Mouse (Mus musculus): ENCODE measurements around the gene BC048507.
"Not testable (repeated sequence)": the region's sequence is repeated elsewhere in the genome, so short reads cannot be mapped to it uniquely, and the experiment has no call there.

The BC048507 gene

GRCm38 (mm10) chr13:67863026-67863425 is at the start of gene BC048507:
Gene BC048507, plus strand, starts transcription at chr13:67863326.
- no peak for DNase-seq (ENCODE audit: low spot score)

- peak; percentile 73 for DNase-seq (ENCODE audit: low spot score)
These were observed 49.1 kb upstream of the BC048507 start, which contains the start of gene Zfp273 for GRCm38 (mm10) chr13:67813710-67814660. Gene Zfp273, plus strand, starts transcription at chr13:67813740.

- DNase-seq (ENCODE audit: low spot score), result no peak
These were observed 44.5 kb upstream of the BC048507 start for GRCm38 (mm10) chr13:67818636-67819035.

GRCm38 (mm10) chr13:67830911-67831336 is 32.2 kb upstream of the BC048507 start, which contains the start of gene Gm10037:
Gene Gm10037, plus strand, starts transcription at chr13:67831106.
- DNase-seq (ENCODE audit: low spot score), result peak; percentile 25

GRCm38 (mm10) chr13:67833137-67833536 is 30.0 kb upstream of the BC048507 start:
- not testable (repeated sequence) for DNase-seq (ENCODE audit: low spot score)

DNA sequence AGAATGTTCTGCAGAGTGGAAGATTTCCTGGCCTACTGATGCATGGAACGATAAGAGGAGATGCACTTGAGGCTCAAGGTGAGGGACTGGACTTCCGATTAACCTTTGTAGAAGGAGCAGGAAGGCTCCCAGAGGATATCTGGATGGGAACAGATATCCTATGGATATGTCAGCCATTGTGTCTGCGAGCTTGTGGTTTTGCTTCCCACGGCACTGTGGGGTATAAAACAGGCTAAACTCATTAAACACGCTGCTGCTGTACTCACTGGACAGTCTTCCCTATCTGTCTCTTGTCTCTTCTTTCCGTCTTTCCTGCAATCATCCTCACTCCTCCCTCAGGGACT is 19.4 kb upstream of the BC048507 start:
- DNase-seq (ENCODE audit: low spot score), result no peak

DNA sequence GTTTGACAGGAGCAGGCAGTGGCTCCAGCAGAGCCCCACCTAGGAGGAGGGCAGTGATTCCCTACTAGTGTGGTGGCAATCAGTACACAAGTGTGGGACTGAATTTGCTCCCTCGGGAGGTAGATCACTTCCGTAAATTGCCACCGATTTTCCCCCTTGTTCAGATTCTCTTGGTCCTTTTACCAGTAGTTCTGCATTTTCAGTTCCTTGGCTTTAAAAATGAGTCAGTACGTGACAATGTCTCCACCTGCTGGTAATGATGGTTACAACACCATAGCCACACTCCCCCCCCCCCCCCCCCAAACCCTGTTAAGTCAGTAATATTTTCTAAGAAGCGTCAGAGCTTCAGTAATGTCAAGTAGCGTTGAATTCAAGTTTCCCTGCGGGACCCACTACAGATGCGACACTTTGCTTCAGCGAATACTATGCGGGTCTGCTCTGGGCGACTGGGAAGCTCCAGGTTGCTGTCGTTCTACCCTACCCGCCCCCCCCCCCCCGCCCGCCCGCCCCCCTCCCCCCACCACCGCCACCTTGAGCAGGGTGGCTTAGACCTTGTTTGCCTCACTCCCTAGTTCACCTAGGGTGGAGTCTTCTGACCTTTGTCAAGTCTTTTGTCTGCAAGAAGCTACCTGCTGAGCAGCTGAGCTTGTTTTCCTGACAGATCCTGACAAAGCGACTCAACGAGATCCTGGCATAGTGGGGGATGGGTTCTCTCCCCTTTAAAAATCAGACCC is 18.8 kb upstream of the BC048507 start:
- DNase-seq (ENCODE audit: low spot score), result peak; percentile 41

DNA sequence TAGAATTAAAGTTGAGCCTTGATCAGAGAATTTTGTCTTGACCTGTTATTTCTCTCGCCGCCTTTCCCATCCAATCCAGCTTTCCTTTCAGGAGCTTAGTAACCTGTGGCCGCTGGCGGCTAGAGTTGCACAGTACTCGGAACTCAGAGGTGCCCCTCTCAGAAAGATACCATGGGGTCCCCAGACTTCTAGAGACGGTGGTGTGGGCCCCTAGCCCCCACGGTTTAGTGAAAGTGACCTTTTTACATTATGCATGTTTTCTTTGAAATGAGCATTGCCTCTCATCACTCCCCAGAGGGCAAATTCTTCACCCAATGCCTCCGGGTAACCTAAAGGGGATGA is 18.3 kb upstream of the BC048507 start:
- DNase-seq (ENCODE audit: low spot score), result no peak

- DNase-seq (ENCODE audit: low spot score), result no peak
These were observed 12.8 kb upstream of the BC048507 start for GRCm38 (mm10) chr13:67850361-67850760.

- DNase-seq (ENCODE audit: low spot score), result no peak
These were observed 10.0 kb upstream of the BC048507 start for GRCm38 (mm10) chr13:67853130-67853529.

GRCm38 (mm10) chr13:67853983-67854382 is 9.1 kb upstream of the BC048507 start:
- DNase-seq (ENCODE audit: low spot score), result no peak

- DNase-seq (ENCODE audit: low spot score), result no peak
These were observed 5.8 kb upstream of the BC048507 start for GRCm38 (mm10) chr13:67857317-67857716.

DNA sequence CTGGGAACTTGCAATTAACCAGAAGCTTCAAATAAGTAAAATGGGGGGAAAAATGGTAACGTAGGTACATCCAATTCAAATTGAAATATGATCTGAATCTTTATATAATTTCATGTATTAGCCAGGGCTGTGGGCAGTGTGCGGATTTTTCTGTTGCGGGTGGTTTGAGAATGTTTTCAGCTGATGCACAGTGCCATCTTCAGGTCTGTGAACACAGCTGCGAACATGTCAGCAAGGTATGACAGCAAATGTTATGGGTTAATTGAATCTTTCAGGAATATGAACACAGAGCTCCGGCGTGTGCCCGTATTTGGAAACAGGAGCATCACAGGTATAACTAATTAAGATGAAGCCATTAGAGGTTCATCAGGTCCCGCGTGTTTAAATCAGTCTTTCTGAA is 618 bp upstream of the BC048507 start:
- DNase-seq (ENCODE audit: low spot score), result no peak

DNA sequence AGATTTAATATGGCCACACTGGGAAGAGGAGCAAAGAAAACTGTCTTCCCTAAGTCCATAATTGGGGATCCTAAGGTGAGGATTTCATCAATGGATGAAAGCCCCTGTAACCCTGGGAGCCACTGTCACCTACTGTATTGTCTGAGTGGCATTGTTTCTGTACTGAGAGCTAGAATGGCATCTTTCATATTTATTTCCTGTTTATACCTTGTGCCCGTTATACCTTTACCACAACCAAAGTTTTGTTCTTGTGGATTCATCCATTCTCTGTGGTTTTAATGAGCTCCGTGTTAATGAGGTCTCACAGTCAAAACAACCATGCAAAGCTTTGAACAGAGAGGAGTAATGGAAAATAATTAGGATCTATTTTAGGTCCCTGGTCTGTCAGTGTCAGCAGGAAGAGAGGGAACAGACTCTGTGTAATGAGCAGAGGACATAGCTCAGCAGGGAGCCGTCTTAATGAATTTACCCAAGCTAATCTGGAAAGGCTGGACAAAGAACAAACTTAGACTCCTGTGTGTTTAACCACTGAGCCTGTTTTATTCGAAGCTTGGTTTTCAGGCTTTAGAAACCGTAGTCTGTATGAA is 1.7 kb downstream of the BC048507 start:
- DNase-seq (ENCODE audit: low spot score), result no peak

- no peak for DNase-seq (ENCODE audit: low spot score)
These were observed 4.8 kb downstream of the BC048507 start for GRCm38 (mm10) chr13:67867899-67868298.

DNA sequence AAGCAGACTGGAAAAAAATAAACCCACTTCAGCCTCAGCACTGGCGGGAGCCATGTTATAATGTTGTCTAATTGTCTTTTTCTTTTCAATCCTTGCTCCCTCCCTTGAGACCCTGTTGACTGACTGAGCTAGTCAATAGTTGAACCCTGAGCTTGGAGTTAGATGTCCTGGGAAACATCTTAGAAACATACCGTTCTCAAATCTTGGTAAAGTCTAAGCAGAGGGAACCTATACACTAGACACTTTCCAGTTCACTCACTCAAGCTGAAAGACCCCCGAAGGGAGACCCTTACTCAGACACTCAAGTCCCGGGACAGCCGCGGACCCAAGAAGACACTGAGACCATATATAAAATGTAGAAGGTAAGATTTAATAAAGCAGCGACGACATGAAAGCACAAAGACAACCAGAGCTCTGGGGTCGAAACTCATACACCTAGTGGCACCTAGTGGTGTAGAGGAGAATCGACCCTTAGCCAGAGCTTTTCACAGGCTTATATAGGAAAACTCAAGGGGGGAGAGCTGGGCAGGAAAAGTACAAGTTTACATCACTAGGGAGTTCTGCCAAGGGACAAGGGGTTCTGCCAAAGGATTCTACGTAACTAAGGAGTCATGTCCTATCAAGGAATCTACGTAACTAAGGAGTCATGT is 13.0 kb downstream of the BC048507 start:
- DNase-seq (ENCODE audit: low spot score), result not testable (repeated sequence)

DNA sequence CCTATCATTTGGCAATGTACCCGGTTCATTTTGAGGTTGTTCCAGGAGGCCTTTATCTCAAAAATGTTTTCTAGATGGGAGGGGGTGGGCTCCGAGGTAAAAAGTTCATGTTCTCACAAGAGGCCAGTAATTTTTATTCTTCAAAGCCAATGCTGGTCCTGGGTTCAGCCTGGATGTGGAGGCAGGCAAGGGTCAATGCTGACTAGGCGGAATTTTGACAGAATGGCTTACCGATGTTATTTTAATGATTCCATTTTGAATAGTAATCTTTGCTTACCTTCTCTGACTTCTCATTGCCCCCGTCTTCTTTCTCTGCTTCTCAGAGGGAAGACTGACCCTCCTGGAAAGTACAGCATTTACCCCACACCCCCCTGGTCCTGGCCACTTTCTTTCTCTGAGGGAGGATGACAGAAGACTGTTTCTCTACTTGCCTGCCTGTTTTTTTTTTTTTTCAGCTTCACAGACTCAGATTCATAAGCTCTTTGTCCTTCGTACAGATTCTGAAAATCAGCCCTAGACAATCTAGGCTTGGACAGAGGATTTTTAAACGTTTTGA is 13.7 kb downstream of the BC048507 start:
- DNase-seq (ENCODE audit: low spot score), result no peak

DNA sequence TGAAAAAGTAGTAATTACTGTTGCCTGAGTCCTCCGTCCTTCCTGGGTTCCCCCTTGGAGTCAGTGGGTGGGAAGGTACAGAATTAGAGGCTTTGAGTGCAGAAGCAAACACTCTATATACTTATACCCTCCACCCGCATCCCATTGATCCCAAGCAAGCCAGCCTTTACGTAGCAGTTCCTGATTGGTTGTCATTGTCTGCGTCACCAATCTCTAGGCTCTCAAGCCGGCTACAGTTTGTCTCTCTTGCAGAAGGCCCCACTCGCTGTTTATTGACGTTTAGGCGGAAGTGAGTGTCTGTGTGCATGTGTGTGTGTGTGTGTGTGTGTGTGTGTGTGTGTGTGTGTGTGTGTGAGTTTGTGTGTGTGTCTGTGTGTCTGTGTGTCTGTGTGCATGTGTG is 20.8 kb downstream of the BC048507 start:
- DNase-seq (ENCODE audit: low spot score), result no peak

- DNase-seq (ENCODE audit: low spot score), result no peak
These were observed 46.6 kb downstream of the BC048507 start for GRCm38 (mm10) chr13:67909759-67910158.
